Mouse (Mus musculus): ENCODE results near the gene Pacrg.

DNA sequence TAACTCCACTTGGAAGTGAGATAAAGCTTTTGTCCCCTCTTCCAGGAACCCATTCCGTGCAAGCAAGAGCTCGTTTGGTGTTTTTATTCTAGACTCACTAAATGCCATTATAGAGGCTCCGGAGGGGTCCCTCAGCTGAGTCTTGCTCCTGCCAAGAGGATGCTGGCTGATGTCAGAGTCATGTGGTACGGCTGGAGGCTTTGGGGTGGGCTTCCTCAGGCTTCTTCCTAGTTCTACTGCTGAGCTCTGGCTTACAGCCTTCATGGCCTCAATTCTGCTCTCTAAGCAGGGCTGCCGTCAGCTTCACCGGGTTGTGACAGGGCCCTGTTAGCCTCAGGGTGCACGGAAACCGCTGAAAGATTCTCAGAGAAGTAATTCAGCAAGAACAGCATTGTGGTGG, 305.9 kb downstream of the Pacrg start:
- TF ChIP-seq CTCF (IDR thresholded peaks at IDR 0.05; ENCODE audit: low read depth) (no peak), EP300 (optimal IDR thresholded peaks at IDR 0.05) (no peak)

Data from stomach, postnatal 0 days (tissue).